Mouse (Mus musculus) erythroblast, embryonic 14.5 days (primary cell): ENCODE data around the gene Tbl1x. TPM values are rescaled to one million over a fixed set of nuclear protein-coding genes. Genes with fewer than 3 reads are reported as not detected.

Experiments
- H3K27me3 ChIP-seq: 2 replicates; pipeline ENCODE4 v1.6.1; 2012; ENCODE audit warnings: inconsistent platforms; ENCODE audit not compliant: control insufficient read depth
- H3K36me3 ChIP-seq: 2 replicates; pipeline ENCODE4 v1.6.1; 2012; ENCODE audit warnings: mild to moderate bottlenecking, inconsistent platforms; ENCODE audit not compliant: control insufficient read depth
- H3K4me1 ChIP-seq: 2 replicates; pipeline ENCODE4 v1.6.1; 2012; ENCODE audit warnings: inconsistent platforms; ENCODE audit not compliant: control insufficient read depth
- H3K4me3 ChIP-seq: replicated peaks from 2 replicates; pipeline ENCODE3; 2012; ENCODE audit warnings: moderate library complexity, mild to moderate bottlenecking, inconsistent platforms
- H3K9me3 ChIP-seq: 2 replicates; pipeline ENCODE4 v1.6.1; 2012; ENCODE audit warnings: low read length, inconsistent platforms, mixed read lengths; ENCODE audit not compliant: control insufficient read depth
- GATA1 ChIP-seq: IDR thresholded peaks from 2 replicates; pipeline ENCODE4 v1.6.1; 2012; ENCODE audit warnings: low read length, inconsistent platforms, mixed read lengths
- TAL1 ChIP-seq: IDR thresholded peaks from 3 replicates; pipeline ENCODE4 v1.6.1; 2012; ENCODE audit warnings: low read length, inconsistent platforms, mixed read lengths
- polyA plus RNA-seq: library from polyadenylated mRNA; stranded (reverse); fragments of >175 nt; gene quantifications from 2 replicates; pipeline ENCODE4 v1.2.3, GENCODE M21; 2012

The Tbl1x gene
- polyA plus RNA-seq, 1 experiment: 0.10 TPM

DNA sequence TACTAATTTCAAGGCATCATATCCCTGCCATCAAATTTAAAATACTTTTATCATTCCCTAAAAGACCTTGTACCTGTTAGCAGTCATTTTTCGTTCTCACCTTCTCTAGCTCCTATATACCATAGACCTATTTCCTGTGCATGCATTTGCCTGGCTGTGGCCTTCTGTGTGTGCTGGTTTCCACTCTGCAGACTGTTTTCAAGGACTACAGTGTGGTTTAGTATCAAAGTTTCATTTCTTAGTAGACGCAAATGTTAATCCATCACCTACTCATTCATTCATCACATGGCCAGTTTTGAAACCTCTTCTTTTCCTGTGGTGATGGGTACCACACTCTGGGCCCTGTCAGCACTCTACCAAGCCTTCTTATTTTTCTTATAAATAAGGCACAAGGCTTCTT, 75.2 kb downstream of the Tbl1x start:
- TF ChIP-seq GATA1 (no peak), TAL1 (no peak)
- no peaks in the 10 kb centered on the region; the same call in 1 of the 2 replicates for H3K36me3 ChIP-seq
- peaks cover 6% of the 10 kb centered on the region for H3K4me1 ChIP-seq
- H3K9me3 ChIP-seq: no peaks in the 10 kb centered on the region
- H3K4me3 ChIP-seq: no peak overlapping the region
- no peaks in the 10 kb centered on the region for H3K27me3 ChIP-seq

- TF ChIP-seq TAL1 (no peak), GATA1 (no peak)
- no peaks in the 10 kb centered on the region for H3K36me3 ChIP-seq
- H3K4me3 ChIP-seq: no peak overlapping the region
- peaks cover 8% of the 10 kb centered on the region for H3K4me1 ChIP-seq
- H3K9me3 ChIP-seq: no peaks in the 10 kb centered on the region
- H3K27me3 ChIP-seq: no peaks in the 10 kb centered on the region
Measured at GRCm38 (mm10) chrX:77594670-77595224, 83.9 kb downstream of the Tbl1x start.

DNA sequence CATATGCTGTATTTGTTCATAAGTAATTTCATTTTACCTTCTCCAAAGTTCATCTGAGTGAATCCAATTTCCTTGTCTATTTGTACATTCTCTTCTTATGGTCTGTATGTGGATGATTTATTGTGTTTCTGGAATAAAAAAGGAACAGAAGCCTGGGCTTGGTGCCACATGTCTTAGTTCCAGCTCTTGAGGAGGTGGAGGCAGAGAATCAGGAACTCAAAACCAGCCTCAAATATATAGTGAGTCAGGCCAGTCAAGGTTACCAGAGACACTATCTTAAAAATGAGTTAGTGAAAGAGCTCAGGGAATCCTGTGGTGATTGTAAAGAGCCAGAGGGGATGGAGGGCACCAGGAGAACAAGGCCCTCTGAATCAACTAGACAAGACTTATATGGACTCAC, 86.9 kb downstream of the Tbl1x start:
- H3K9me3 ChIP-seq: no peaks in the 10 kb centered on the region
- H3K27me3 ChIP-seq: peaks cover 2% of the 10 kb centered on the region; the same call in 1 of the 2 replicates
- H3K4me3 ChIP-seq: no peak overlapping the region
- H3K4me1 ChIP-seq: peaks cover 7% of the 10 kb centered on the region
- no peak for TF ChIP-seq TAL1
- no peak for TF ChIP-seq GATA1
- no peaks in the 10 kb centered on the region for H3K36me3 ChIP-seq

- Histone ChIP-seq H3K36me3 (no peaks in the 10 kb centered on the region), H3K4me1 (peaks cover 5% of the 10 kb centered on the region), H3K27me3 (peaks cover 2% of the 10 kb centered on the region; the same call in 1 of the 2 replicates), H3K9me3 (no peaks in the 10 kb centered on the region), H3K4me3 (no peak overlapping the region)
- TF ChIP-seq TAL1: no peak
- TF ChIP-seq GATA1: no peak
Measured at GRCm38 (mm10) chrX:77598736-77599135, 87.9 kb downstream of the Tbl1x start.

DNA sequence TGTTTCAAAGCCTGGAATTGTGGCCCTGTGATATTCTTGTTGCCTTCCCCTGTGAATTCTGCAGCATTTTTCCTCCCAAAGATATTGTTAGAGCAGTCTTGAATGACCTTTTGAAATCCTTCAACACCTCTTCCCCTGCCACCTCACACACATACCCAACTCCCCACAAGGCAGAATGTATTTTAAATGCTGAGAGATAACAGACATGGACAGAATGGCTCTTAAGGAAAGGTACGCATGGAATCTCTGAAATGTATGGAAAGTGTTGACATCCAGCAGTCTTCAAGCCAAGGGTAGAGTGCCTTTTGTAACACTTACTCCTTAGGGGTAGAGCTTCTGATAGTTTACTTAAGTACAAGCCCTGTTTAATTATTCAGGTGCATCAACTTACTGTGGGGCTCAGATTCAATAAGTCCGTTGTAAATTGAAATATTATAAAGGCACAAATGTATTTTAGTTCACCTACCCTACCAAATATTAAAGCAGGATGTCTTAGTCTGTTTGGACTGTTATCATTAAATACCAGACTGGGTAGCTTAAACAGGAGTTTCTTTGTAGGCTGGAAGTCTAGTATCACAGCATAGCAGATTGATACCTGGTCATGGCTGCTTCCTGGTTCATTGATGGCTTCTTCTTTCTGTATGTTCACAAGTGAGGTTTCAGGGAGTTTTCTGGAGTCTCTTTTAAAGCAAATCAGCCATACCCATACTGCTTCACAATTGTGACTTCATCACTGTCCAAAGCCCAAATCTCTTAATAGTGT, 92.9 kb downstream of the Tbl1x start:
- no peaks in the 10 kb centered on the region for H3K36me3 ChIP-seq
- no peaks in the 10 kb centered on the region for H3K9me3 ChIP-seq
- no peak overlapping the region for H3K4me3 ChIP-seq
- H3K27me3 ChIP-seq: peaks cover 2% of the 10 kb centered on the region; the same call in 1 of the 2 replicates
- H3K4me1 ChIP-seq: no peaks in the 10 kb centered on the region
- no peak for TF ChIP-seq TAL1

DNA sequence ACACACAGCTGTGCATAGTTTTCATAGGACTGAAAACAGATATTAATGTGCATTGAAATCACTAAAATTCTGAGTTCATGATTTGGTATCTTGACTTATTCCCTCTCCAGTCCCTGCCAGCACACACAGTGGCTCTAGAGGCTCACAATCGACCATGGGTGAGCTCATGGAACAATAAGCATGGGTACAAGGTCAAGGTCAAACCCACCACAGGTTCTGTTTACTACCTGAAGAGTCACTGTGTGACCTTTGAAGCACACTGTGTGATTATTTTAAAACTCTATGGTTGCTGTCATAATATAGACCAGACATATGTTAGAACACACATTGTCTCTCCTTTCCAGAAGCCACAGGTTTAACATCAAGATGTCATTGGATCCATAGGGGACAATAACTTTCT, 96.7 kb downstream of the Tbl1x start:
- no peaks in the 10 kb centered on the region for H3K36me3 ChIP-seq
- no peak overlapping the region for H3K4me3 ChIP-seq
- H3K9me3 ChIP-seq: no peaks in the 10 kb centered on the region
- H3K4me1 ChIP-seq: no peaks in the 10 kb centered on the region
- no peaks in the 10 kb centered on the region for H3K27me3 ChIP-seq
- TF ChIP-seq TAL1 (no peak), GATA1 (no peak)

DNA sequence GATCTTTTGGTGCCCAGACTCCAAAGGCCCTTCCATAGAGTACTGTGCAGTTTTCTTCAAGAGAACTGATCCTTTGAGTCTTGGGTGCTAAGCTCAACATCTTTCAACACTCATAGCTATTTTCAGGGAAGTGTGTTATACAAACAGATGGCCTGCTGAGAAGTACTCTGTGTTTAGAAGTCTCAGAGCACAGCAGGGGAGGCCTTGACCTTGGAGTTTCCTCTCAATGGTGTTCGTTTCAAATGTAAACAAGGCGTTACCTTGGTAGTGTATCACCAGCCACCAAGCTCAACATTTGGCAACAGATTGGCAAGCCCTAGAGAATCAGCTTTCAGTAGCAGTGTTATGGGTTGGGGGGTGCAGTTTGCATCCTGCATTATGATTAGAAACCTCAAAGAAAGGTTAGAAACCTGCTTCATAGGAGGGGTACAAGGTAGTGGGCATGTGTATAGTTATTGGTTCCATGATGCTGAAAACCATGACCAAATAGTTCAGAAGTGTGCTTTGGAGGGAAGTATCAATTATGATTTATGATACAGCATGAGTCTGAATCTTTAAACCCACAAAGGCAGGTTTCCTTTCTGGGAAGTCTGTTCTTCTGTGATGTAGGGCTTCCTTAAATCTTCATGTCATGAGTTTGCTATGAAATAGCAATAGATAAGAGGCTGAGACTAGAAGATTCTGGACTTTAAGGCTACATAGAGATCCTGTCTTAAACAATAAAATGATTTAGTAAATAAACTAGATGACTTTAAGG, 98.3 kb downstream of the Tbl1x start:
- H3K4me1 ChIP-seq: no peaks in the 10 kb centered on the region
- no peaks in the 10 kb centered on the region for H3K36me3 ChIP-seq
- no peaks in the 10 kb centered on the region for H3K9me3 ChIP-seq
- H3K4me3 ChIP-seq: no peak overlapping the region
- TF ChIP-seq GATA1 (no peak), TAL1 (no peak)
- no peaks in the 10 kb centered on the region for H3K27me3 ChIP-seq

DNA sequence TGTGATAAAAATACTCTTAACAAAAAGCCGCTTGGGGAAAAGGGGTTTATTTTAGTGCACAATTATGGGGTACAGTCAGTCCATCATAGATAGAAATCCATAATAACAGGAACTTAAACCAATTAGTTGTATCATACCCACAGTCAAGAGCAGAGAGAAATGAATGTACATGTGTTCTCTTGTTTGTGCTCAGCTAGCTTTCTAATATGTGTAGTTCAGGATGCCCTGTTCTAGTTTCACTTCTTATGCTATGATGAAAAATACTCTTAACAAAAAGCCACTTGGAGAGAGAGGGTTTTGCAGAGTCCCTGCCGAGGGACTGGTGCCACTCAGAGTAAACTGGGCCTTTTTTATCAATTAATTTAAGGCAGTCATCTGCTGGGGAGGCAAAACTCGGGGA, 101.1 kb downstream of the Tbl1x start:
- H3K4me3 ChIP-seq: no peak overlapping the region
- no peak for TF ChIP-seq TAL1
- no peak for TF ChIP-seq GATA1
- H3K9me3 ChIP-seq: no peaks in the 10 kb centered on the region
- H3K27me3 ChIP-seq: no peaks in the 10 kb centered on the region
- H3K4me1 ChIP-seq: no peaks in the 10 kb centered on the region
- no peaks in the 10 kb centered on the region for H3K36me3 ChIP-seq

GRCm38 (mm10) chrX:77613041-77613440, 102.2 kb downstream of the Tbl1x start:
- Histone ChIP-seq H3K36me3 (no peaks in the 10 kb centered on the region), H3K4me1 (no peaks in the 10 kb centered on the region), H3K9me3 (no peaks in the 10 kb centered on the region), H3K4me3 (no peak overlapping the region), H3K27me3 (no peaks in the 10 kb centered on the region)
- TF ChIP-seq TAL1 (no peak), GATA1 (no peak)
